Mouse (Mus musculus): ENCODE results near the gene Nck2. TPM values are rescaled to one million over a fixed set of nuclear protein-coding genes. Genes with fewer than 3 reads are reported as not detected.

The Nck2 gene
- polyA plus RNA-seq, 1 experiment from 2014 or later, result 35.6 TPM

DNA sequence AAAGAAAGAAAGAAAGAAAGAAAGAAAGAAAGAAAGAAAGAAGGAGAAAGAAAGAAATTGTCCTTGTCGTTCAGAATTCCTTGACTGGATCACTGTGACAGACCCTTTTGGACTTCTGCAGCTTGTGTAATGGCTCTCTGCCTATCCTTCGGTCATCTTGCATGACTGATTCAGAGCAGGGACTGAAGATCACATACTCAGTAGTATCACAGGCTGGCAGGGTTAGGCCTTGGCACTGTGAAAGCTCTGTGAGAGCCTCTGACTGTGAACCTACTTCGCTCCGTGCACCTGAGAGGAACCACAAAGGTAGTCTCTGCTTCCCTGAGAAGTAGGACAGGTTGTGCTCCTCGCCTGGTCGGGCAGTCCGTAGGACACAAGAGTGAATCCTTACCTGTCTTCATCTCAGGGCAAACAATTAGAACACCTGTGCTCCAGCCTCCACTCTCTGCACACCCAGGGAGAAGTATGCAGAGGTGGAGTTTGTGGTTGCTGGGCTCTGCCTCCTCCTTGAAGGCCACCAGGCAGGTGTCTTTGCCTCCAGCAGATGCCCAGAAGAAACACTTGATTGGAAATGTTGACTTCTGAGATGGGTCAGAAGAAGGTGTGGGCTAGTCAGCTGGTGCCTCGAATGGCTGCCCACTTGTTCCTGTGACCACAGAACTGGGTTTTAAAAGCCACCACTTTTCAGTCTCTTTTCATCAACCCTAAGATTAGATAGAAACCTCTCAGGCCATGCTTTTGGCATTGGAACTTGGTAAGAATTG is 47.3 kb downstream of the Nck2 start:
- ATAC-seq (ENCODE audit: insufficient number of reproducible peaks, low FRiP score), result no peak
- Histone ChIP-seq H3K9ac (no peak overlapping the region), H3K27me3 (replicated peaks) (no peaks in the 10 kb centered on the region), H3K27ac (ENCODE audit: poor library complexity, severe bottlenecking) (no peak overlapping the region), H3K36me3 (0 out of 2 replicates have a peak, but pooled peaks cover 3% of the 10 kb centered on the region), H3K9me3 (replicated peaks) (no peaks in the 10 kb centered on the region), H3K4me1 (replicated peaks) (peaks cover 16% of the 10 kb centered on the region), H3K4me2 (no peak overlapping the region), H3K4me3 (no peak overlapping the region)
- 90% methylated on average over 8 of the region's 8 CpGs for WGBS

- H3K4me2 ChIP-seq, result no peak overlapping the region
- H3K27ac ChIP-seq (ENCODE audit: poor library complexity, severe bottlenecking), result no peak overlapping the region
- H3K4me1 ChIP-seq (replicated peaks), result peaks cover 15% of the 10 kb centered on the region
- 85% methylated on average over 3 of the region's 3 CpGs for WGBS
- H3K4me3 ChIP-seq, result no peak overlapping the region
- H3K27me3 ChIP-seq (replicated peaks), result no peaks in the 10 kb centered on the region
- no peaks in the 10 kb centered on the region for H3K9me3 ChIP-seq (replicated peaks)
- H3K36me3 ChIP-seq, result 0 out of 2 replicates have a peak, but pooled peaks cover 3% of the 10 kb centered on the region
- H3K9ac ChIP-seq, result no peak overlapping the region
- no peak for ATAC-seq (ENCODE audit: insufficient number of reproducible peaks, low FRiP score)
These were observed 48.5 kb downstream of the Nck2 start for GRCm38 (mm10) chr1:43492803-43493437.

- H3K4me3 ChIP-seq, result no peak overlapping the region
- 49% methylated on average over 4 of the region's 4 CpGs for WGBS
- ATAC-seq (ENCODE audit: insufficient number of reproducible peaks, low FRiP score), result no peak
- no peaks in the 10 kb centered on the region for H3K9me3 ChIP-seq (replicated peaks)
- H3K4me2 ChIP-seq, result no peak overlapping the region
- 0 out of 2 replicates have a peak, but pooled peaks cover 3% of the 10 kb centered on the region for H3K36me3 ChIP-seq
- no peak overlapping the region for H3K27ac ChIP-seq (ENCODE audit: poor library complexity, severe bottlenecking)
- H3K9ac ChIP-seq, result no peak overlapping the region
- H3K27me3 ChIP-seq (replicated peaks), result no peaks in the 10 kb centered on the region
- peaks cover 22% of the 10 kb centered on the region for H3K4me1 ChIP-seq (replicated peaks)
These were observed 51.7 kb downstream of the Nck2 start for GRCm38 (mm10) chr1:43496051-43496450.

DNA sequence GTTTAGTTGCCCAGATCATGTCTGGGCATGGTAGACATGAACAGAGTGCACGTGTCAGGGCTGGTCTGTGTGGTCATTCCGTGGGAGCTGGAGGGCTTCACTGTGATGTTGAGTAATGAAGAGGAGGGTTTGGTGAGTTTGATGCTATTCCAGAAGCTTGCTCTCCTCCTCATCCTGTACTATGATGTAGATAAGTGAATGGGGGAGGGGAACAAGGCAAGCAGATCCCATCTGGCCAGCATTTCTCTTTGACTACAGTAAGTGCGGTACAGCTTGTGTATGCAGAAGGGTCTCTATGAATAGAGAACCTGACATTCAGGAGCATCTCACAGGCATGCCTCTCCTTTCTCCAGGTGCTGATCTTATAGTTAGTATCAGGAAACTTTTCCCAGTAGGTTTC is 52.6 kb downstream of the Nck2 start:
- peaks cover 21% of the 10 kb centered on the region for H3K4me1 ChIP-seq (replicated peaks)
- H3K4me2 ChIP-seq, result no peak overlapping the region
- 81% methylated on average over 3 of the region's 3 CpGs for WGBS
- no peaks in the 10 kb centered on the region for H3K27me3 ChIP-seq (replicated peaks)
- H3K9me3 ChIP-seq (replicated peaks), result no peaks in the 10 kb centered on the region
- no peak for ATAC-seq (ENCODE audit: insufficient number of reproducible peaks, low FRiP score)
- H3K4me3 ChIP-seq, result no peak overlapping the region
- no peaks in the 10 kb centered on the region for H3K36me3 ChIP-seq
- H3K9ac ChIP-seq, result no peak overlapping the region
- no peak overlapping the region for H3K27ac ChIP-seq (ENCODE audit: poor library complexity, severe bottlenecking)

DNA sequence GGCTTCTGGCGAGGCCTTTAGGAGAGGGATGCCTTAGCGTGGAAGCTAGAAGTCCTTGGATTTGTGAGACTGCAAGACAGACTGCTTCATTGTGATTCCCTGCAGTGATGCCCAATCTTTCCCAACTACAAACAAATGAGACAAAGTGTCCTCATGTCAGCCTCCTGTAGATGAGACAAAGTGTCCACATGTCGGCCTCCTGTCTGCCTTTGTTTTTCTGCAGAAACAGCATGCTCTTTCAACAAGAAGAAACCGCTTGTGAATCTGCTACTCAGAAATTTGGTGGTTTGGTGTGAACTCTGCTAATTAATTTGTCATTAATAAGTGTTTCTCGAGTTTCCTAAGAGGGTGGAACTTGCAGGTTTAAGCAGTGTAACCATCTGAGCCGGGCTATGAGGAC is 53.6 kb downstream of the Nck2 start:
- ATAC-seq (ENCODE audit: insufficient number of reproducible peaks, low FRiP score), result no peak
- no peaks in the 10 kb centered on the region for H3K36me3 ChIP-seq
- H3K27me3 ChIP-seq (replicated peaks), result no peaks in the 10 kb centered on the region
- H3K4me2 ChIP-seq, result no peak overlapping the region
- no peak overlapping the region for H3K27ac ChIP-seq (ENCODE audit: poor library complexity, severe bottlenecking)
- no peak overlapping the region for H3K9ac ChIP-seq
- no peak overlapping the region for H3K4me3 ChIP-seq
- peaks cover 29% of the 10 kb centered on the region for H3K4me1 ChIP-seq (replicated peaks)
- H3K9me3 ChIP-seq (replicated peaks), result no peaks in the 10 kb centered on the region
- 85% methylated on average over 6 of the region's 6 CpGs for WGBS

- no peak overlapping the region for H3K9ac ChIP-seq
- no peaks in the 10 kb centered on the region for H3K9me3 ChIP-seq (replicated peaks)
- no peak overlapping the region for H3K27ac ChIP-seq (ENCODE audit: poor library complexity, severe bottlenecking)
- H3K4me2 ChIP-seq, result no peak overlapping the region
- WGBS, result 77% methylated on average over 5 of the region's 5 CpGs
- H3K27me3 ChIP-seq (replicated peaks), result no peaks in the 10 kb centered on the region
- no peak overlapping the region for H3K4me3 ChIP-seq
- H3K36me3 ChIP-seq, result no peaks in the 10 kb centered on the region
- peaks cover 41% of the 10 kb centered on the region for H3K4me1 ChIP-seq (replicated peaks)
- ATAC-seq (ENCODE audit: insufficient number of reproducible peaks, low FRiP score), result no peak
These were observed 55.7 kb downstream of the Nck2 start for GRCm38 (mm10) chr1:43500121-43500520.

GRCm38 (mm10) chr1:43501143-43501919 is 57.0 kb downstream of the Nck2 start:
- WGBS, result 89% methylated on average over 6 of the region's 6 CpGs
- Histone ChIP-seq H3K9me3 (replicated peaks) (no peaks in the 10 kb centered on the region), H3K27ac (ENCODE audit: poor library complexity, severe bottlenecking) (no peak overlapping the region), H3K9ac (no peak overlapping the region), H3K27me3 (replicated peaks) (no peaks in the 10 kb centered on the region), H3K4me2 (no peak overlapping the region), H3K4me3 (no peak overlapping the region), H3K36me3 (no peaks in the 10 kb centered on the region), H3K4me1 (replicated peaks) (peaks cover 39% of the 10 kb centered on the region)
- ATAC-seq (ENCODE audit: insufficient number of reproducible peaks, low FRiP score), result no peak

DNA sequence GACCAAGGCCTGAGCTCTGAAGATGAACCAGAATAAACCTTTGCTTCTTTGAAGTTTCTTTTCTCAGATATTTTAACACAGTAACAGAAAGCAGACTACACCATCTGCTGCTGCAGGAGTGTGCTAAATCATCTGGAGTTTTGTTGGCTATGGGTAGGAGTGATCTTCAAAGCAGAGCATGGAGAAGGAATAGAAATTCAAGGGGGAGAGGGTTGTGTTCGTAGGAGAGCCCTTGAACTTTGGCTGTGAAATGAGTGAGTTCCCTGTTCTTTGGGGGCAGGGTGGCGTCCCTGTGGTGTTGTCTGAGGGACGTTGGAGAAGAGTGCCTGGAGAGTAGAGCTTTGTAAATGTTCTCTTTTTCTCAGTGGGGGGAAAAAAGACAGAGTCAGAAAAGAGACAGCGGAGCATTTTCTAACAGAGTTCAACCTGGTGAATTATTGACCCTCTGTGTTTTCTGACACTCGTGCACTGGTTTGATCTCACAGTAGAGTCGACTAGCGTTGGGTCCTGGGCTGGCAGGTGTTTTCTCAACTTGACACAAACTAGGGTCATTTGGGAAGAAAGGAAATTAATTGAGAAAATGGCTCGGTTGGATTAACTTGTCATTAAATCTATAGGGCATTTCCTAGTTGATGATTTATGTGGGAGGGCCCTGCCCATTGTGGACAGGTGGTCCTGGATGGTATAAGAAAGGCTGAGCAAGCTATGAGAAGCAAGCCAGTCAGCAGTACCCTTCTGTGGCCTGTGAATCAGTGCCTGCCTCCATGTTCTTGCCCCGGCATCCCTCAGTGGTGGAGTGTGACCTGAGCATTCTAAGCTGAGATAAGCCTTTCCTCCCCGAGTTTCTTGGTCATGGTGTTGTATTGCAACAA is 57.8 kb downstream of the Nck2 start:
- Histone ChIP-seq H3K27me3 (replicated peaks) (no peaks in the 10 kb centered on the region), H3K4me3 (no peak overlapping the region), H3K4me1 (replicated peaks) (peaks cover 33% of the 10 kb centered on the region), H3K36me3 (no peaks in the 10 kb centered on the region), H3K27ac (ENCODE audit: poor library complexity, severe bottlenecking) (no peak overlapping the region), H3K9ac (no peak overlapping the region), H3K4me2 (no peak overlapping the region), H3K9me3 (replicated peaks) (no peaks in the 10 kb centered on the region)
- ATAC-seq (ENCODE audit: insufficient number of reproducible peaks, low FRiP score), result no peak
- 66% methylated on average over 10 of the region's 10 CpGs for WGBS

- 51% methylated on average over 8 of the region's 8 CpGs for WGBS
- Histone ChIP-seq H3K27ac (ENCODE audit: poor library complexity, severe bottlenecking) (no peak overlapping the region), H3K9ac (no peak overlapping the region), H3K4me2 (no peak overlapping the region), H3K27me3 (replicated peaks) (no peaks in the 10 kb centered on the region), H3K36me3 (no peaks in the 10 kb centered on the region), H3K9me3 (replicated peaks) (no peaks in the 10 kb centered on the region), H3K4me3 (no peak overlapping the region), H3K4me1 (replicated peaks) (peaks cover 33% of the 10 kb centered on the region)
- no peak for ATAC-seq (ENCODE audit: insufficient number of reproducible peaks, low FRiP score)
These were observed 58.4 kb downstream of the Nck2 start for GRCm38 (mm10) chr1:43502792-43503146.

DNA sequence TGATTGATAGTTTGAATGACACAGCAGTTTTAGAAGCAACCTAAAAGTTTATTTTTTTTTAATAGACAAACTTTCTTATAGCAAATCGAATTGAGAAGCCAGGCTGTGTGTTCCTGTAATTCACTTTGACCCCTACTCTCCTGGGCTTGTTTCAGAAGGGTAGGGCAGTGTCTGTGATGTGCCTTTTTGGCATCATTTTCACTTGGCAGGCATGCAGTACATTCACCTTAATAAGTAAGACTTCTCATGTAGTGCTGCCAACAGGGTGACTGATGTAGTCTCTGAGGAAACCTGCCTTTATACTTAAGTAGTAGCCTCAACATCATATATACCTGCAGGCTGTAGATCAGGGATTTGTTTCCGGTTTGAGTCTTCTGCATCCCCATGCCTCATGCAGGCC is 58.9 kb downstream of the Nck2 start:
- H3K27ac ChIP-seq (ENCODE audit: poor library complexity, severe bottlenecking), result no peak overlapping the region
- H3K27me3 ChIP-seq (replicated peaks), result no peaks in the 10 kb centered on the region
- H3K4me2 ChIP-seq, result no peak overlapping the region
- WGBS, result 85% methylated on average over 2 of the region's 2 CpGs
- H3K36me3 ChIP-seq, result no peaks in the 10 kb centered on the region
- H3K4me1 ChIP-seq (replicated peaks), result peaks cover 33% of the 10 kb centered on the region
- H3K9me3 ChIP-seq (replicated peaks), result no peaks in the 10 kb centered on the region
- no peak for ATAC-seq (ENCODE audit: insufficient number of reproducible peaks, low FRiP score)
- H3K9ac ChIP-seq, result no peak overlapping the region
- H3K4me3 ChIP-seq, result no peak overlapping the region
